Mouse (Mus musculus): ENCODE data around the gene Ash1l. TPM values are rescaled to one million over a fixed set of nuclear protein-coding genes. Genes with fewer than 3 reads are reported as not detected.
"Not testable (repeated sequence)": the region's sequence is repeated elsewhere in the genome, so short reads cannot be mapped to it uniquely, and the experiment has no call there.

Ash1l gene
- polyA plus RNA-seq, 1 experiment from 2014 or later: 21.4 TPM

DNA sequence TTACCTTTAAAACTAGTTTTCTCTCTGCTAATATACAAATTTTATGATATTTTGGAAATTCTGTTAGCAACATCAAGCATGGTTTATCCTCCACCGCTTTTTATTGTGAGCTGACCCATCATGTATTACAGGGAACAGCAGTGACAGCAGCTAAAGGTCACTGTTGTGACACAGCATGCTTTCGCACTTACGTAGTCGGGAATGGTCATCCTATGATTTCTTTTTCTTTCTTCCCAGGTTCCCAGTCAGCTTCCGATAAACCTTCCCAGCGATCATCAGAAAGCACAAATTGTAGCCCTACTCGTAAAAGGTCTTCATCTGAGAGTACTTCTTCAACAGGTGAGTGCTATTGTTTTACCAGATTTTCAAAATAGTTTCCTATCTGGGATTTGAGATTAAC, 51.1 kb downstream of the Ash1l start:
- no peak for DNase-seq (ENCODE audit: low spot score)
- H3K27ac ChIP-seq: no peak overlapping the region
- H3K9ac ChIP-seq: no peak overlapping the region
- no peak for ATAC-seq (ENCODE audit: low FRiP score)
- peaks cover 62% of the 10 kb centered on the region for H3K36me3 ChIP-seq (replicated peaks; ENCODE audit: control insufficient read depth, insufficient read depth)
- H3K9me3 ChIP-seq (ENCODE audit: control insufficient read depth, low read length): no peaks in the 10 kb centered on the region
- no peaks in the 10 kb centered on the region for H3K4me1 ChIP-seq (replicated peaks; ENCODE audit: control insufficient read depth, insufficient read depth, low read length)
- no peak overlapping the region for H3K4me3 ChIP-seq (replicated peaks; ENCODE audit: low read length)
- no peak overlapping the region for H3K4me2 ChIP-seq (replicated peaks)
- H3K27me3 ChIP-seq (ENCODE audit: control insufficient read depth, insufficient read depth, low read length): no peaks in the 10 kb centered on the region
- whole genome bisulfite sequencing: 96% methylated on average over 7 of the region's 7 CpGs

DNA sequence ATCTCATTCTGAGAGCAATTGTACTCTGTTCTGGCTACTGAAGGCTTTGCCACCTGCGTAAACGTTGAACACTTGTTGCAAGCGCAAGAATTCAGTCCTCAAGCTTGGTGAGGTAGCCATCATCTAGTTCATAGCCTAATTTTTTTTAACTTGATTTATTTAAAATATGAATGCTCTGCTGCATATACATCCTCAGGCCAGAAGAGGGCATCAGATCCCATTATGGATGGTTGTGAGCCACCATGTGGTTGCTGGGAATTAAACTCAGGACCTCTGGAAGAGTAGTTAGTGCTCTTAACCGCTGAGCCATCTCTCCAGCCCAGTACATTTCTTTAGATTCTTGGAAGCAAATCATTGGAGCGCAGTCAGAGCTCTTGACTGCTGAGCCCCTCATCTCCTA, 80.5 kb downstream of the Ash1l start:
- H3K4me3 ChIP-seq (replicated peaks; ENCODE audit: low read length); ATAC-seq (ENCODE audit: low FRiP score): not testable (repeated sequence)
- peaks cover 92% of the 10 kb centered on the region for H3K36me3 ChIP-seq (replicated peaks; ENCODE audit: control insufficient read depth, insufficient read depth)

DNA sequence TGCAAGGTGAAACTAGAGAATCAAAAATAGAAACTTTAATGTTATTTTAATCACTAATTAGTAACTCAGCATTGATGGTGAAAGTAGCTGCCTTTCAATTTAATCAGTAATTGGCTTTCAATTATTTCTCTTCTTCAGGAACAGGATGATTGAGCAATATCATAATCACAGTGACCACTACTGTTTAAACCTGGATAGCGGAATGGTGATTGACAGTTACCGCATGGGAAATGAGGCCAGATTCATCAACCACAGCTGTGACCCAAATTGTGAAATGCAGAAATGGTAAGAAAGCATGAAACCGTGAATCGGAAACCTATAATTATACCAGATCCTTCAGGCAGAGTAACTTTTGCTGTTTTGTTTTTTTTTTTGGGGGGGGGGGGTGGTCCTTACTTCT, 92.9 kb downstream of the Ash1l start:
- H3K4me2 ChIP-seq (replicated peaks): no peak overlapping the region
- H3K4me3 ChIP-seq (replicated peaks; ENCODE audit: low read length): no peak overlapping the region
- H3K27me3 ChIP-seq (ENCODE audit: control insufficient read depth, insufficient read depth, low read length): no peaks in the 10 kb centered on the region
- H3K36me3 ChIP-seq (replicated peaks; ENCODE audit: control insufficient read depth, insufficient read depth): peaks cover 93% of the 10 kb centered on the region
- no peak overlapping the region for H3K27ac ChIP-seq
- no peaks in the 10 kb centered on the region for H3K9me3 ChIP-seq (ENCODE audit: control insufficient read depth, low read length)
- H3K4me1 ChIP-seq (replicated peaks; ENCODE audit: control insufficient read depth, insufficient read depth, low read length): no peaks in the 10 kb centered on the region
- 88% methylated on average over 4 of the region's 4 CpGs for WGBS
- ATAC-seq (ENCODE audit: low FRiP score) (no peak), DNase-seq (ENCODE audit: low spot score) (no peak)
- H3K9ac ChIP-seq: no peak overlapping the region

More for the DNA sequence above, 80.5 kb downstream of the Ash1l start:
- H3K4me2 ChIP-seq (replicated peaks); H3K9me3 ChIP-seq (ENCODE audit: control insufficient read depth, low read length); H3K9ac ChIP-seq; H3K4me1 ChIP-seq (replicated peaks; ENCODE audit: control insufficient read depth, insufficient read depth, low read length); H3K27me3 ChIP-seq (ENCODE audit: control insufficient read depth, insufficient read depth, low read length); DNase-seq (ENCODE audit: low spot score); H3K27ac ChIP-seq: not testable (repeated sequence)
- 96% methylated on average over 5 of the region's 5 CpGs for WGBS

- H3K27me3 ChIP-seq (ENCODE audit: control insufficient read depth, insufficient read depth, low read length): no peaks in the 10 kb centered on the region
- no peak overlapping the region for H3K27ac ChIP-seq
- no peaks in the 10 kb centered on the region for H3K4me1 ChIP-seq (replicated peaks; ENCODE audit: control insufficient read depth, insufficient read depth, low read length)
- H3K36me3 ChIP-seq (replicated peaks; ENCODE audit: control insufficient read depth, insufficient read depth): peaks cover 97% of the 10 kb centered on the region
- H3K9me3 ChIP-seq (ENCODE audit: control insufficient read depth, low read length): no peaks in the 10 kb centered on the region
- H3K4me2 ChIP-seq (replicated peaks): no peak overlapping the region
- no peak overlapping the region for H3K9ac ChIP-seq
- no peak overlapping the region for H3K4me3 ChIP-seq (replicated peaks; ENCODE audit: low read length)
- no peak for DNase-seq (ENCODE audit: low spot score)
- WGBS: 98% methylated on average over 9 of the region's 9 CpGs
- no peak for ATAC-seq (ENCODE audit: low FRiP score)
These were observed 107.9 kb downstream of the Ash1l start for GRCm38 (mm10) chr3:89058361-89058760.

- no peak overlapping the region for H3K27ac ChIP-seq
- H3K9ac ChIP-seq: no peak overlapping the region
- ATAC-seq (ENCODE audit: low FRiP score) (no peak), DNase-seq (ENCODE audit: low spot score) (no peak)
- H3K36me3 ChIP-seq (replicated peaks; ENCODE audit: control insufficient read depth, insufficient read depth): peaks cover 97% of the 10 kb centered on the region
- no peaks in the 10 kb centered on the region for H3K4me1 ChIP-seq (replicated peaks; ENCODE audit: control insufficient read depth, insufficient read depth, low read length)
- no peak overlapping the region for H3K4me3 ChIP-seq (replicated peaks; ENCODE audit: low read length)
- no peak overlapping the region for H3K4me2 ChIP-seq (replicated peaks)
- WGBS: 82% methylated on average over 3 of the region's 3 CpGs
- no peaks in the 10 kb centered on the region for H3K9me3 ChIP-seq (ENCODE audit: control insufficient read depth, low read length)
- no peaks in the 10 kb centered on the region for H3K27me3 ChIP-seq (ENCODE audit: control insufficient read depth, insufficient read depth, low read length)
These were observed 108.4 kb downstream of the Ash1l start for GRCm38 (mm10) chr3:89058783-89059182.

GRCm38 (mm10) chr3:89061696-89062095, 111.3 kb downstream of the Ash1l start:
- peaks cover 96% of the 10 kb centered on the region for H3K36me3 ChIP-seq (replicated peaks; ENCODE audit: control insufficient read depth, insufficient read depth)
- no peak overlapping the region for H3K4me2 ChIP-seq (replicated peaks)

DNA sequence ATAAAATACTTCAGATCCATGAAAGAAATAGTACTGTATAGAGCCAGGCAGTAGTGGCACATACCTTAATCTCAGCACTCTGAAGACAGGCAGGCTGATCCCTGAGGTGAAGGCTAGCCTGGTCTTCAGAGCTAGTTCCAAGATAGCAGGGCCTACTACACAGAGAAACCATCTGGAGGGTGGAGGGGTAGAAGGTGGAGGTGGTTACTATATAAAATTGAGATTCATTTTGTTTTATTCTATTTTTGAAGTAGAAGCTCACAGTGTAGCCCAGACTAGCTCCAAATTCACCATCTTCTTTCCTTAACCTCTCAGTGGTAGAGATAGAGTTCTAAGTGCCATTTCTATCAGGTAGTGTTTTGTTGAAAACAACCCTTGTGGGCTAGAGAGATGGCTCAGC, 116.8 kb downstream of the Ash1l start:
- no peak for DNase-seq (ENCODE audit: low spot score)
- Histone ChIP-seq H3K4me1 (replicated peaks; ENCODE audit: control insufficient read depth, insufficient read depth, low read length) (no peaks in the 10 kb centered on the region), H3K4me3 (replicated peaks; ENCODE audit: low read length) (no peak overlapping the region), H3K36me3 (replicated peaks; ENCODE audit: control insufficient read depth, insufficient read depth) (peaks cover 97% of the 10 kb centered on the region), H3K4me2 (replicated peaks) (no peak overlapping the region), H3K27me3 (ENCODE audit: control insufficient read depth, insufficient read depth, low read length) (no peaks in the 10 kb centered on the region), H3K9me3 (ENCODE audit: control insufficient read depth, low read length) (no peaks in the 10 kb centered on the region), H3K27ac (no peak overlapping the region), H3K9ac (no peak overlapping the region)
- no peak for ATAC-seq (ENCODE audit: low FRiP score)

More at GRCm38 (mm10) chr3:89061696-89062095, 111.3 kb downstream of the Ash1l start:
- Histone ChIP-seq H3K9me3 (ENCODE audit: control insufficient read depth, low read length) (no peaks in the 10 kb centered on the region), H3K4me1 (replicated peaks; ENCODE audit: control insufficient read depth, insufficient read depth, low read length) (no peaks in the 10 kb centered on the region), H3K9ac (no peak overlapping the region), H3K27me3 (ENCODE audit: control insufficient read depth, insufficient read depth, low read length) (no peaks in the 10 kb centered on the region), H3K27ac (no peak overlapping the region), H3K4me3 (replicated peaks; ENCODE audit: low read length) (no peak overlapping the region)
- DNase-seq (ENCODE audit: low spot score) (no peak), ATAC-seq (ENCODE audit: low FRiP score) (no peak)
- 34% methylated on average over 3 of the region's 3 CpGs for WGBS

- no peak for ATAC-seq (ENCODE audit: low FRiP score)
- WGBS: 96% methylated on average over 9 of the region's 9 CpGs
- Histone ChIP-seq H3K9me3 (ENCODE audit: control insufficient read depth, low read length) (no peaks in the 10 kb centered on the region), H3K36me3 (replicated peaks; ENCODE audit: control insufficient read depth, insufficient read depth) (peaks cover 80% of the 10 kb centered on the region), H3K4me3 (replicated peaks; ENCODE audit: low read length) (no peak overlapping the region), H3K9ac (no peak overlapping the region), H3K4me1 (replicated peaks; ENCODE audit: control insufficient read depth, insufficient read depth, low read length) (no peaks in the 10 kb centered on the region), H3K27ac (no peak overlapping the region), H3K4me2 (replicated peaks) (no peak overlapping the region), H3K27me3 (ENCODE audit: control insufficient read depth, insufficient read depth, low read length) (no peaks in the 10 kb centered on the region)
- DNase-seq (ENCODE audit: low spot score): no peak
These were observed 127.0 kb downstream of the Ash1l start for GRCm38 (mm10) chr3:89077383-89077782.

DNA sequence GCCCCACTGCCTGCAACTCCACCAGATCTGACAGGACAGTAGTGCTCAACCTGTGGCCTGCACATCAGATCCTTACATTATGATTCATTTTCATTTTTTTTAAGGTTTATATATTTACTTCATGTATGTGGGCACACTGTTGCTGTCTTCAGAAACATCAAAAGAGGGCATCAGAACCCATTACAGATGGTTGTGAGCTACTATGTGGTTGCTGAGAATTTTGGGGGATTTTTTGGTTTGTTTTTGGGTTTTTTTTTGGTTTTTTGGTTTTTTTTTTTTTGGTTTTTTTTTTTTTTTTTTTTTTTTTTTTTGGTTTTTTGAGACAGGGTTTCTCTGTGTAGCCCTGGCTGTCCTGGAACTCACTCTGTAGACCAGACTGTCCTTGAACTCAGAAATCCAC, 131.9 kb downstream of the Ash1l start:
- not testable (repeated sequence) for H3K27ac ChIP-seq; H3K9me3 ChIP-seq (ENCODE audit: control insufficient read depth, low read length); H3K4me2 ChIP-seq (replicated peaks); H3K9ac ChIP-seq; DNase-seq (ENCODE audit: low spot score); H3K27me3 ChIP-seq (ENCODE audit: control insufficient read depth, insufficient read depth, low read length); ATAC-seq (ENCODE audit: low FRiP score); H3K4me3 ChIP-seq (replicated peaks; ENCODE audit: low read length); H3K4me1 ChIP-seq (replicated peaks; ENCODE audit: control insufficient read depth, insufficient read depth, low read length)
- H3K36me3 ChIP-seq (replicated peaks; ENCODE audit: control insufficient read depth, insufficient read depth): peaks cover 71% of the 10 kb centered on the region

DNA sequence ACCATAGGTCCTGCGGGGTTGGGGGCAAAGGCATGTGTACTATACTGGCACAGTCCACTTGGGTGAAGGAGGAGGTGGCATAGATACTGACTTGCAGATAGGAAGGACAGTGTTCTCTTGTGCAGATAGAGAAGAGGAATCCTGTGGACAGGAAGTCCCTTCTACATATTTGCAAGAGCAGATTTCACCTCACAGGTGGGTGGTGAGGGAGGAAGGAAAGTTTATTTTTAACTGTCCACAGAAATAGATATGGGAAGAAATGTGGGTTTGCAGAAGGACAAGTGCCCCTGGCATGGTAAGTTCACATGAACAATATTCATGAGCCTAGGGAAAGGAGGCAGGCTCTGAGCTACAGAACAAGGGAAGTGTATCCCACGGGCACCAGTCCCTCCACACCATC, 133.7 kb downstream of the Ash1l start:
- no peaks in the 10 kb centered on the region for H3K9me3 ChIP-seq (ENCODE audit: control insufficient read depth, low read length)
- ATAC-seq (ENCODE audit: low FRiP score) (no peak), DNase-seq (ENCODE audit: low spot score) (no peak)
- no peak overlapping the region for H3K4me2 ChIP-seq (replicated peaks)
- H3K9ac ChIP-seq: no peak overlapping the region
- H3K27me3 ChIP-seq (ENCODE audit: control insufficient read depth, insufficient read depth, low read length): no peaks in the 10 kb centered on the region
- H3K4me1 ChIP-seq (replicated peaks; ENCODE audit: control insufficient read depth, insufficient read depth, low read length): peaks cover 2% of the 10 kb centered on the region; the same call in 1 of the 2 replicates
- H3K4me3 ChIP-seq (replicated peaks; ENCODE audit: low read length): no peak overlapping the region
- 86% methylated on average over 2 of the region's 2 CpGs for WGBS
- H3K27ac ChIP-seq: no peak overlapping the region
- peaks cover 72% of the 10 kb centered on the region for H3K36me3 ChIP-seq (replicated peaks; ENCODE audit: control insufficient read depth, insufficient read depth)
